Mouse (Mus musculus) kidney, postnatal 4 days (tissue): ENCODE results near the gene Rpl29.
A peak's percentile ranks its signal among the peaks of the same experiment; 100 is the strongest.

Source experiments
- DNase-seq, 2 experiments: peaks; one replicate each; pipeline ENCODE4 v3.0.0; 2021; ENCODE audit warnings: mixed read lengths in 2 of 2

The Rpl29 gene

GRCm38 (mm10) chr9:106473081-106473752 lies 44.0 kb downstream of the Rpl29 start:
- peak in 1 of 2 experiments; percentile 4 for DNase-seq

- peak in 1 of 2 experiments; percentile 22 for DNase-seq
Observed at GRCm38 (mm10) chr9:106473753-106474105, 44.5 kb downstream of the Rpl29 start.

GRCm38 (mm10) chr9:106474456-106474855 lies 45.2 kb downstream of the Rpl29 start:
- DNase-seq = peak; percentile 85 to 87

- DNase-seq = peak; percentile 51 to 68
Observed at GRCm38 (mm10) chr9:106475046-106475445, 45.8 kb downstream of the Rpl29 start.

- DNase-seq = no peak
Observed at GRCm38 (mm10) chr9:106475663-106476001, 46.4 kb downstream of the Rpl29 start, which contains the start of gene Rrp9. TSS of gene Rrp9 (plus strand) at chr9:106475963.

- DNase-seq = peak in 1 of 2 experiments; percentile 62
Observed at GRCm38 (mm10) chr9:106476002-106476923, 47.0 kb downstream of the Rpl29 start.

- DNase-seq = peak; percentile 98 to 99
Observed at GRCm38 (mm10) chr9:106476924-106477484, 47.8 kb downstream of the Rpl29 start, which contains the start of gene Parp3. TSS of gene Parp3 (minus strand) at chr9:106476949.

GRCm38 (mm10) chr9:106477649-106478048 lies 48.4 kb downstream of the Rpl29 start:
- no peak for DNase-seq

- DNase-seq = no peak
Observed at GRCm38 (mm10) chr9:106478101-106478500, 48.8 kb downstream of the Rpl29 start.

GRCm38 (mm10) chr9:106480541-106480940 lies 51.3 kb downstream of the Rpl29 start:
- no peak for DNase-seq

GRCm38 (mm10) chr9:106481075-106481474 lies 51.8 kb downstream of the Rpl29 start:
- no peak for DNase-seq
